Mouse (Mus musculus) thymus, adult 2 months (tissue): ENCODE measurements at regions not wholly inside any gene's neighbourhood (a gene's known extent, or its start where the extent isn't known, plus 50 kb on each side); places are given as distances from the start of the nearest gene placed in this dataset.

ENCODE experiments used
- CTCF ChIP-seq: fragments of 200-500 bp; IDR thresholded peaks from 2 replicates; pipeline ENCODE4 v1.5.1; 2012; ENCODE audit warnings: mild to moderate bottlenecking, control low read depth, low read length, moderate library complexity, borderline replicate concordance; ENCODE audit not compliant: control insufficient read depth, poor library complexity, insufficient read depth; ENCODE audit errors: extremely low read depth
- POLR2A ChIP-seq: fragments of 200-500 bp; IDR thresholded peaks from 2 replicates; pipeline ENCODE4 v1.6.1; 2012; ENCODE audit warnings: mild to moderate bottlenecking, low read length, control low read depth, moderate library complexity; ENCODE audit not compliant: control insufficient read depth, poor library complexity, insufficient read depth; ENCODE audit errors: extremely low read depth

- TF ChIP-seq POLR2A (no peak), CTCF (no peak)
Measured at GRCm38 (mm10) chr12:25827961-25828360, 587.1 kb downstream of the Rnf144a start.
